Mouse (Mus musculus) E14TG2a.4 (cell line): ENCODE measurements around the gene Camsap3.

Source experiments
- CTCF ChIP-seq: conservative IDR thresholded peaks from 2 replicates; pipeline ENCODE4 v1.5.1; 2014; ENCODE audit warnings: low read length
- NANOG ChIP-seq: IDR thresholded peaks from 2 replicates; pipeline ENCODE4 v1.6.1; 2014; ENCODE audit warnings: borderline replicate concordance, low read length, mixed read lengths

DNA sequence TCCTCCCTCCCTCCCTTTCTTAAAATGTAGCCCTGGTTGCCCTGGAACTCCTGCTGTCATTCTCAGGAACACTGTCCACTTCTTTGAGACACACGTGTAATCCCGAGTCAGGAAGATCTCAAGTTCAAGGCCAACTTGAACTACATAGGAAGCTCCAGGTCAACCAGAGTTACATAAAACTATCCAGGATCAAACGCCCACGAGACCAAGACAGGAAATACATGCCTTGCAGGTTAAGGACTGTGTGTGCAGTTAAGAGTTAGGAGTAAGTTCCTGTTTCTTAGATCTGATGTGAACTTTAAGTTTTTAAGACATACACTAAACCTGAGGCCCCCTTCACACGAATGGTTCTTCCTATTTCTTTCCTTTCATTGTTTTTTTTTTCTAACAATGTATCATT is 39.9 kb downstream of the Camsap3 start:
- TF ChIP-seq CTCF (no peak), NANOG (no peak)
